Mouse (Mus musculus): ENCODE measurements around the gene Olfr1373.

GRCm38 (mm10) chr11:52129621-52130450 lies 15.5 kb downstream of the Olfr1373 start:
- no peak for TF ChIP-seq MAFK (IDR thresholded peaks at IDR 0.05; ENCODE audit: insufficient read depth, low read depth, low read length)
- no peak for TF ChIP-seq ZNF384 (IDR thresholded peaks at IDR 0.05; ENCODE audit: low read depth, low read length)

Measured in ES-E14 (cell line).